Mouse (Mus musculus) testis, adult 2 months (tissue): Measurements from ENCODE around the gene Rpl5. TPM values are rescaled to one million over a fixed set of nuclear protein-coding genes. Genes with fewer than 3 reads are reported as not detected.

ENCODE experiments used
- H3K27ac ChIP-seq: fragments of 200-500 bp; 2 replicates; pipeline ENCODE4 v1.5.1; 2012; ENCODE audit warnings: low read depth, low read length; ENCODE audit not compliant: control insufficient read depth, insufficient read depth
- H3K27me3 ChIP-seq: fragments of 200-500 bp; 2 replicates; pipeline ENCODE4 v1.6.1; 2012; ENCODE audit warnings: mild to moderate bottlenecking, low read length, moderate library complexity; ENCODE audit not compliant: control insufficient read depth, insufficient read depth
- H3K36me3 ChIP-seq: fragments of 200-500 bp; 2 replicates; pipeline ENCODE4 v1.6.1; 2012; ENCODE audit warnings: mild to moderate bottlenecking, low read length; ENCODE audit not compliant: control insufficient read depth, insufficient read depth
- H3K4me1 ChIP-seq: fragments of 200-500 bp; 2 replicates; pipeline ENCODE4 v1.6.1; 2012; ENCODE audit warnings: low read length; ENCODE audit not compliant: control insufficient read depth, insufficient read depth
- H3K4me3 ChIP-seq: fragments of 200-500 bp; 2 replicates; pipeline ENCODE4 v1.5.1; 2012; ENCODE audit warnings: low read depth, mild to moderate bottlenecking, low read length, moderate library complexity, mixed read lengths; ENCODE audit not compliant: control insufficient read depth
- CTCF ChIP-seq: fragments of 200-500 bp; IDR thresholded peaks from 2 replicates; pipeline ENCODE4 v1.5.1; 2012; ENCODE audit warnings: low read depth, mild to moderate bottlenecking, inconsistent platforms, low read length, moderate library complexity; ENCODE audit not compliant: control insufficient read depth, insufficient read depth, insufficient replicate concordance
- POLR2A ChIP-seq: fragments of 200-500 bp; IDR thresholded peaks from 2 replicates; pipeline ENCODE4 v1.6.1; 2012; ENCODE audit warnings: low read depth, mild to moderate bottlenecking, inconsistent platforms, low read length, moderate library complexity; ENCODE audit not compliant: control insufficient read depth
- polyA plus RNA-seq: library from polyadenylated mRNA; depleted of rRNA; stranded (reverse); fragments of >200 nt; gene quantifications from 2 replicates; pipeline ENCODE4 v1.2.3, GENCODE M21; 2012

Rpl5 gene
- polyA plus RNA-seq, 1 experiment, result 20.7 TPM

DNA sequence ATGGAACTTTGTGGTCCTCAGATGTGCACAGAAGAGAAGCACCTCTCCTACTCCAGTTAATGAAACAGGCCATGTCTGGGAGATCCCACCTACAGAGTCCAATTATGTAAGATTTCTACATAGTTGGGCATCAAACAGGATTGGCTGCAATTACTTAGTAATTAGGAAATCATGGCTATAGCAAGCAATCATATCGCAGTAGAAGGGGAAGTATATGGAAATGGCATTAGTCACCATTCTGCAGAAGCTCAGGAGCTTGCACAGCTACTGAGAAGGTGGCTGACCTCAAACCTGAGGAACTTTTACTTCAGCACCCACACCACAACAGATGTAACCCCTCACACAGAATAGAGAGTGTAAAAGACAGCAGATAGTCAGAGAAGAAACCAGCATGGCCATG is 22.5 kb downstream of the Rpl5 start:
- TF ChIP-seq CTCF (no peak), POLR2A (no peak)
- no peak overlapping the region for H3K4me3 ChIP-seq
- H3K27me3 ChIP-seq, result no peaks in the 10 kb centered on the region
- no peak overlapping the region for H3K27ac ChIP-seq
- H3K4me1 ChIP-seq, result no peaks in the 10 kb centered on the region
- H3K36me3 ChIP-seq, result no peaks in the 10 kb centered on the region

DNA sequence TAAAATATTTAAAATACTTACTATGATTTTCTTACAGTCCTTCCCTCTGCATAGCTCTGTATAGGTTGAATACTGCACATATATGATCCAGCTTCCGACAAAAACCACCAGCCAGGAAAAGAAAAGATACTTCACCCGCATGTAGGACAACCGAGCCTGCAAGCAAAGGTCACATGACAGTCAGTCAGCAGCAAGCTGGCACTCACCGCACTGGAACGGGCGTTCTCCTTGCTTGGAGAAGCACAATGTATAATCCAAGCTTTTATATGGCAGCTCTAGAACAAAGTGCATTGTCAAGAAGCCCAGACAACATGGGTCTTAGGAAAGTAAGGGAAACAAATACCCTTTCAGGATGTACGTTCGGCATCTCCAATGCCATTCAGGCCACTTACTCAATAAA is 24.3 kb downstream of the Rpl5 start:
- H3K4me1 ChIP-seq, result no peaks in the 10 kb centered on the region
- H3K27ac ChIP-seq, result no peak overlapping the region
- no peak for TF ChIP-seq CTCF
- TF ChIP-seq POLR2A, result no peak
- no peak overlapping the region for H3K4me3 ChIP-seq
- no peaks in the 10 kb centered on the region for H3K36me3 ChIP-seq
- H3K27me3 ChIP-seq, result no peaks in the 10 kb centered on the region

DNA sequence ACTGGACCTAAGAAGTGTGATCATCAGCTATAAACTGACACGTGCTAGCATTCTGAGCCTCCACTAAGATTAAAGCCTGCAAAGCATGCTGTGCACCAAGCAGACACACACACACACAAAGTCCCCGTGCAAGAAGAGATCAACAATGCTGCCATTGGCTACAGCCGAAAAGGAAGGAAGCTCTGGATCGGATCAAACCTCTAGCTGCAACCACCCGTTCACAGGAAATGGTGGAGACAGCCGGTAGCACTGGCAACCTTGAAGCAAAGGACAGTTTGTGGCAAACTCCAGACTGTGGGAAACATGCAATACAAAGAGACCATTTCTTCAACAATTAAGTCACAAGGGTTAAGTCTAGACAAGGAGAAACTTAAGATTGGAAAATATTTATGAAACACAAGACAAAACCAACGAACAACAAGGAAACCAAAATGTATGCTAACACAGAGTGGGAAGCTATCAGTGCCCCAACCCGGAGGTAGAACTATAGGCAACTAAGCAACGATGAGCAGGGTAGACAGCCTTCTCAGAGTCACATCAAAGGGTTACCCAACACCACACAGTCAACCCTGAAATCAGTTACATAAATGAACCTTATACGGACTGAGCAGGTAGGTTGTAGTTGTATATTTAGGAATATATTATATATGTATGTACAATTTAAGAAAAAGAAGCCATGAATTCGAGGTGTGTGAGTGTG is 26.4 kb downstream of the Rpl5 start:
- Histone ChIP-seq H3K36me3 (no peaks in the 10 kb centered on the region), H3K4me3 (no peak overlapping the region), H3K4me1 (no peaks in the 10 kb centered on the region), H3K27ac (no peak overlapping the region), H3K27me3 (no peaks in the 10 kb centered on the region)
- TF ChIP-seq POLR2A (no peak), CTCF (no peak)

DNA sequence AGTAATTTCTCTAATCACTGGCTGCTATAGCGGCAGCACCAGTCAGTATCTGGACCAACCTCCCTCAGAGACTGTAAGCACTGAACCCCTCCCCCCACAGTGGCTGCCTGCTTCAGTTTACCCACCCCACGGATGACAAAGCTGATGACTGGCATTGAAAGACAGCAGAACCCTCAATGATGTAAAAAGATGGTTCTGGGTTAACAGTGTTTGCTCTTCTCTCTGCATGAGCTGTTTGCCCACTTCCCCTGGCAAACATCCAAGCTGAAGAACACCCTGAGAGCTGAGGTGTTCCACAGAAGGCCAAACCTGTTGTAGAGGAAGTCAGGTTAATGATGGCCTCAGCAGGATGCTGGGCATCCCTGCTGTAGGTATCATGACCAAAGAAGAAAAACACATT is 32.3 kb downstream of the Rpl5 start:
- no peak overlapping the region for H3K27ac ChIP-seq
- no peak overlapping the region for H3K4me3 ChIP-seq
- H3K4me1 ChIP-seq, result no peaks in the 10 kb centered on the region
- H3K27me3 ChIP-seq, result no peaks in the 10 kb centered on the region
- H3K36me3 ChIP-seq, result no peaks in the 10 kb centered on the region
- no peak for TF ChIP-seq CTCF
- TF ChIP-seq POLR2A, result no peak

DNA sequence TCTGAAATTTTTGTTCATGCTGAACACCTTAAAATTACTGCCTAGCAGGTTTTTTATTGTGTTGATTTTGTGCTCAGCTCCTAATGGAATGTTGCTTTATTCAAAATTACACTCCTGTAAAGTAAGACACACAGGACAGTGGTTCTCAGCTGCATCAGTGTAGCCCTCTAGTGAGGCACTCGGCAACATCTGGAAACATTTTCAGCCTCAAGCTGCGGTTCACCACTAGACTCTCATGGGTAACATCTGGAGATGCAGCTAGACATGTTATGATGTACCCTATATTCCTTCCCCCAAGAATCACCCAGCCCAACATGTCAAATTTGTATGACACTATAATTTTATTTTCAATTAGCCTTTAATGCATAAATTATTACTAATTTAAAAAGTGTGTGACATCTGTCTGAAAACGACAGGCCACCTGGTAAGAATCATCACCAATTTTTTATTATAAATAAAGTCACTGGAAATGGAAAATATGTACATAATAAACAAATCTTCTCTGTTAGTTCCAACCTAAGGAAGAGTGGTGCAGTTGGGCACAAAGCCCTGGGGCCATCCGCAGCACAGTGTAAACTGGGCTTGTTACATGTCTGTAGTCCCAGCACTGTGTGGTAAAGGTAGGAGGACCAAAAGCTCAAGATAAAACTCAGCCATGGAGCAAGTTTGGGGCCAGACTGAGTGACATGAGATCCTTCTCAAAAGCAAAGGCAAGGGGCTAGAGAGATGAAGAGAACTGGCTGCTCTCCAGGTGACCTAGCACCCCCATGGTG is 33.1 kb downstream of the Rpl5 start:
- H3K4me3 ChIP-seq, result no peak overlapping the region
- no peaks in the 10 kb centered on the region for H3K4me1 ChIP-seq
- TF ChIP-seq POLR2A, result no peak
- TF ChIP-seq CTCF, result no peak
- no peaks in the 10 kb centered on the region for H3K36me3 ChIP-seq
- H3K27ac ChIP-seq, result no peak overlapping the region
- H3K27me3 ChIP-seq, result no peaks in the 10 kb centered on the region

DNA sequence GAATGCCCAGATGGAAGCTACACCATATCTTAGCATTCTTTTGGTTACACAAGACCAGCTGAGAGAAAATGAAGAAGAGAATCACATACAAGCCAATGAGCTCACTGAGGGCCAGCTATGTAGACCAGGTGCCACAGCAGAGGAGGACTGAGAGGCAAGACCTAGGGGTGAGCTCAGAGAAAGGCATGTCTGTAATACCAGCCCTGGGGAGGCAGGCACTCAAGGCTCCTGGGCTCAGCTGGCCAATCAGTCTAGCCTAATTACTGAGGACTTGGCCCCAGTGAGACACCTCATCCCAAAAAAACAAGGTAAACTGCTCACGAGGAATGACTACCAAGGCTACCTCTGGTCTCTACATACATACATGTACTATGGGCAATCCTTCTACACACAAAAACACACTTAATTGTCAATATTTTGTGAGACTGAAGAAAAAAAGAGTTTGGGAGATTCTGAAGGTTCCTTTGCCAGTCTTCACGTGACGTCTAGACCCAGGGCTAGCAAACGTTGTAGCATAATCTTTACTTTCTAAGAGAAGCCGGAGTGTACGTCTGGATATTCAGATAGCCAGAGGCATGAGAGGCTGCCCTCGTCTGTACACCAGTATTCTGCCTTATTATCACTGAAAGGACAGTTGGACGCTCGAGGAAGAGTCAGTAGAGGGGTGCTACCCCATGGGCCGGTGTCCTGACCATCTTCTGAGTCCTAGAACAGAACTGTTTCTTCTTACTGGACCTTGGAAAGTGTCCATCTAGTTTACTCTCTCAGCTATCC is 34.7 kb downstream of the Rpl5 start:
- no peaks in the 10 kb centered on the region for H3K36me3 ChIP-seq
- H3K27me3 ChIP-seq, result no peaks in the 10 kb centered on the region
- H3K27ac ChIP-seq, result no peak overlapping the region
- H3K4me3 ChIP-seq, result no peak overlapping the region
- TF ChIP-seq CTCF (no peak), POLR2A (no peak)
- no peaks in the 10 kb centered on the region for H3K4me1 ChIP-seq
